Mouse (Mus musculus) left cerebral cortex, adult 2 months (tissue): ENCODE results near the gene Gsdma3. TPM values are rescaled to one million over a fixed set of nuclear protein-coding genes. Genes with fewer than 3 reads are reported as not detected.

Experiments
- DNase-seq, 2 experiments: peaks; one replicate each; pipeline ENCODE4 v3.0.0; 2021 to 2022; ENCODE audit warnings: low spot score in 2 of 2, mixed read lengths in 1 of 2; ENCODE audit errors: extremely low spot score in 1 of 2
- H3K27ac ChIP-seq: fragments of 200-600 bp; 2 replicates; pipeline ENCODE4 v1.8.1; 2022
- H3K4me3 ChIP-seq: fragments of 200-600 bp; 2 replicates; pipeline ENCODE4 v1.8.1; 2022
- CTCF ChIP-seq: fragments of 200-600 bp; IDR thresholded peaks from 2 replicates; pipeline ENCODE4 v1.8.1; 2022; ENCODE audit warnings: antibody characterized with exemption, mild to moderate bottlenecking, moderate library complexity
- intact Hi-C: fragments of 180-260 bp; cut with DNase I; formaldehyde crosslinking; loops from one replicate; pipeline ENCODE4 v1.15.1; 2025
- long read RNA-seq, 2 experiments: library from polyadenylated mRNA; stranded (forward); transcript quantifications; one replicate each; pipeline ENCODE4 v2.0.0; 2021; ENCODE audit warnings: borderline mapping rate in 2 of 2
- total RNA-seq, 2 experiments: library from RNA; stranded (reverse); gene quantifications; 2 replicates each; pipeline ENCODE4 v1.2.3; 2021

Gene Gsdma3
- total RNA-seq: under 1 TPM; 0.23 to 0.27 TPM
- long read RNA-seq, experiment 1: 0 reads
- long read RNA-seq, experiment 2: 0 reads

DNA sequence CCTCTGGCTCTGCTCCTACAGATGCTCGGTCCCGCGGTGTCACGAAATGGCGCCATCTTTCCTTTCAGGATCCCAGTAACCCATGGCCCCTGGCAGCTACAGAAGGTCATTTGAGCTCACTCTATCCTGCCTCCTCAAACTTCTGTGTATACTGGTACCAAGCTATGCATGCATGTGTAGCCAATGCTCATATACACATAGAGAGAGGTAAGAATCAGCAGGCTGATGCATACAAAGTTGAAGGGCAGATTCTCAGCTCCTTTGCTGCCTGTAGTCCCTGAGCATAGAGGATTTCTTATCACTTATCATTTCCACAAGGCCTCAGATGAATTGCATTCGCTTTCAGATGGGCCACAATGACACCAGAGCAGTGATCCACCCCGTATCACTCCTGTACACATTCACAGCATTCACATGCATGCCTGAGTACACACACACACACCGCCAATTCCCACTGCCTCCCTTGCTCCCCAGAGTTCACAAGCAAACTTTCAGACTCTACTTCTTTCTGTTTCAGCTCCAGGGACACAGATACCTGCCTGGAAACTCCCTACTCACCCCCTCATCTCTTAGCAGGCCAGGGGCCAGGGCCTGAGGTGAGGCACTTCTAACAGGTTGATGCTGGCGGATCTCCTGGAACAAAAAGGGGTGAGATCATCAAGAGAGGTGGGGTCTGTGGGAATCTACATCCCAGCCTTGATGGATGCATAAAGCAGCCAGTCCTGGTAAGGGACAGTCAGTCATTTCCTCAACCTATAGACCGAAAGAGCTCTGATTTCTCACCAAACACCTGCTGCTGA, at the start of gene Gsdma3, which contains the start of gene Gm12355:
TSS of gene Gsdma3 (plus strand) at position 750 of the 800 bp plus-strand sequence.
TSS of gene Gm12355 (minus strand) at position 51 of the 800 bp plus-strand sequence.
- H3K4me3 ChIP-seq: no peak within 1 kb of the TSS
- TF ChIP-seq CTCF: no peak
- no peak within 1 kb of the TSS for H3K27ac ChIP-seq
- intact Hi-C loops: no loop called here
- no peak for DNase-seq

DNA sequence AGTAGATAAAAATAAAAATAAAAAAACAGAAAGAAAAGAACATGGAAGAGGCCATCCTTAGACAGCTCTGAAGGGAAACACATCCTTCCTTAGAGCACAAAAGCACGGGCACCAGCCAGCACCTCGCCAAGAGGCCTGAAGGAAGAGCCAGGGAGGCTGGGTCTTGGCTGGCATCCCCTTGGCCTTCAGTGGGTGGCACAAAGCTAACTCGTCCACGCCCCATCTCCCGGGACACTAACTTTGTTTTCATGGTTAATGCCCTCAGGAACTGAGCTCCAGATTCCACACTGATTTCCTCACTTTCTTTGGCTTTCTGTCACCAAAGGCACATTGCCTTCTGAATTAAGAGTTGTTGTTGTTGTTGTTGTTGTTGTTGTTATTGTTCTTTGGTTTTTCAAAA, 48.4 kb upstream of the Gsdma3 start:
- TF ChIP-seq CTCF: no peak
- H3K27ac ChIP-seq: no peak overlapping the region
- intact Hi-C loops: no loop called here
- DNase-seq: no peak
- no peak overlapping the region for H3K4me3 ChIP-seq

DNA sequence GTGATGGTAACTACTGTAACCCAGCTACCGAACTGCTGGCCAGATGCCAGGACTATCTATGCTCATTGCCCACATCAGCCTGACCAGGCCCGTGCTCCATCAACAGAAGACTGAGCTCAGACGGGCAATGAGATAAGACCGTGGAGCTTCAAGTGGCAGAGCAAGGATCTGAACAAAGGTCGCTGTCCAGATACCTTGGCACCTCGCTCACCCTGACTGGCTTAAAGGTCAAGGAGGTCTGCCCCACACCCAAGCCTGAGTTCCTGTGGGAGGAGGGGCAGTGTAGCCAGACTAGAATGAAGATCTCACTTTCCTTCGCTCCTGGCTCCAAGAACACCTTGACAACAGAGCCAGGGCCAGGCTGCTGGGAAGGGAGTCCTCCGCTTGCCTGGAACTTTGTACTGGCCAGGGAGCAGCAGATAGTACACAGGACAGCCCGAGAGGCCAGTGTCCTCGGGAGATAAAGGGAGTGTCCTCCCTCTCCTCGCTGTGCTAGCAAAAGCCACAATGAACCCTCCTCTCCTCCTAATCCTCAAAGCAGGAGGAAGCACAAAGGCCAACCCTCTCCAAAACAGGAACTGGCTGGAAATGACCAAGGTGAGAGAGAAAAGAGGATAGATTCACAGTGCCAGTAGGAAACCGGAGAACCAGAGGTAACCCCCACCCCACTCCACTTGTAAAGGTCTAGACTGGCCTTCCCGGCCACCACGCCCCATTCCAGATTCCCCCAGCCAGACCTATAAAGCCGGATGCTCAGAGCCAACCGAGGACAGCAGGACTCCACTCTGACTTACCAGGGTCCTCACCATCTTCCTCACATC, 45.6 kb upstream of the Gsdma3 start:
- TF ChIP-seq CTCF: no peak
- Histone ChIP-seq H3K4me3 (no peak overlapping the region), H3K27ac (no peak overlapping the region)
- DNase-seq: no peak
- intact Hi-C loops: no loop called here

GRCm38 (mm10) chr11:98581286-98582029, 44.7 kb upstream of the Gsdma3 start:
- no peak for TF ChIP-seq CTCF
- Histone ChIP-seq H3K4me3 (no peak overlapping the region), H3K27ac (no peak overlapping the region)
- no peak for DNase-seq
- intact Hi-C loops: no loop called here

DNA sequence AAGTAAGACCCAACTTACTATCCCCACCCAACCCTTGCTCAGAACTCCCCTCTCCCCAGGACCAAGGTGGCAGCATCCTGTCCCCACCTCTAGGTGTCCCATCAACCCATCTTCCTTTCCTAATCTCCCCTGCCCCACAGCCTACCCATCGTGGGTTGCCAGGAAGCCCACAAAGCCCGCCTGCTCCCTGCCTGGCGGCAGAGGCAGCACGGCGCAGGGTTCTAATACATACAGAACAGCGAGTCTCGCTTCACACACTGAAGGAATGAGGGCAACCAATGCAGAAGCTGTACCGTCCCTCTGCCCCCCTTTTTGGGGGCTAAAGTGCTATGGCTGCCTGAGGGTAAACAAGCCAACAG, 44.2 kb upstream of the Gsdma3 start:
- no peak for DNase-seq
- Histone ChIP-seq H3K27ac (no peak overlapping the region), H3K4me3 (no peak overlapping the region)
- no peak for TF ChIP-seq CTCF
- intact Hi-C loops: no loop called here

GRCm38 (mm10) chr11:98582551-98583264, 43.5 kb upstream of the Gsdma3 start:
- no peak overlapping the region for H3K4me3 ChIP-seq
- intact Hi-C loops: no loop called here
- no peak for TF ChIP-seq CTCF

DNA sequence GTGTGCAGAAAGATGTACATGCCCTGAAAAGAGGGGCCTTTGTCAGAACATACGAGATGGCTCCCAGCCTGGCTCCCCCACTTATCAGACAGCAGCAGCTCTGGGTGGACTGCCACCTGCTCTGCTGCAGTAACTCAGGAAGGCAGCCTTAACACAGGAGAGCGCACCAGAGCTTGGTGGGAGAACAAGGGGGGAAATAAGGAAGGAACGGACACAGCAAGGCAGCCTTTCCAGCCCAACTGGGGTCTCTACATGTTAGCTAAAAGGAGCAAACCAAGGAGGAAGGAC, 43.0 kb upstream of the Gsdma3 start:
- intact Hi-C loops: no loop called here
- no peak for DNase-seq
- Histone ChIP-seq H3K27ac (no peak overlapping the region), H3K4me3 (no peak overlapping the region)
- TF ChIP-seq CTCF: no peak

More at GRCm38 (mm10) chr11:98582551-98583264, 43.5 kb upstream of the Gsdma3 start:
- no peak for DNase-seq
- no peak overlapping the region for H3K27ac ChIP-seq

GRCm38 (mm10) chr11:98583571-98583970, 42.6 kb upstream of the Gsdma3 start:
- TF ChIP-seq CTCF: no peak; the same call in 1 of the 2 replicates
- DNase-seq: no peak
- Histone ChIP-seq H3K4me3 (no peak overlapping the region), H3K27ac (no peak overlapping the region)
- intact Hi-C loops: no loop called here

- no peak overlapping the region for H3K27ac ChIP-seq
- no peak for TF ChIP-seq CTCF
- H3K4me3 ChIP-seq: no peak overlapping the region
- intact Hi-C loops: no loop called here
- no peak for DNase-seq
Measured at GRCm38 (mm10) chr11:98584146-98584545, 42.0 kb upstream of the Gsdma3 start.

DNA sequence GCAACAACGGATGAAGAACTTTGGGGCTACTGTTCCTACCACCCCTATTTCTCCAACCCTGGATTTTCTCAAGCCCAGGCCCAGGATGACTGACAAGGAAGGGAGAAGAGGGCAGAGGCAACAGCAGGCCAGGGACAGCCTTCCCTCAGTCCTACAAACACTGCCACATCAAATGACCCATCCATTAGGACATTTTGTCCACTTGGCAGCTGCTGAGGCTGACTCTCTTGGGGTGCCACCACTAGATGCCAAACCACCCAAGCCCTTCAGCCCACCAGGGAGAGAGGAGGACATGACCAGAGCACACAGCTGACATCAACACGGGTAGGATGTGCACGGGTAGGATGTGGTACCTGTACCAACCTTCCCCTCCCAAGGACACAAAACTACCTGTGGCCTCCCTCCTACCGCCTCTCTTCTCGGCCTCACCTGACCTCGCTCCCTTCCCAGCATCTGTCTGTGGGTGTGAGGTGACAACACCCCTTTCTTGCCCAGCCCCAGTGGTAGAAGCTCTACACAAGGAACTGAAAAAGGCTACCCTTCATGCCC, 41.5 kb upstream of the Gsdma3 start:
- intact Hi-C loops: loop anchor here (5.0 kb wide), 1 partner anchor 227 kb away; the partner anchor contains the start of gene Stard3
- no peak overlapping the region for H3K27ac ChIP-seq
- no peak for TF ChIP-seq CTCF
- DNase-seq: no peak
- H3K4me3 ChIP-seq: no peak overlapping the region
